Mouse (Mus musculus) kidney, adult 2 months (tissue): ENCODE data around the gene Tmc4.
"Not testable (repeated sequence)": the region's sequence is repeated elsewhere in the genome, so short reads cannot be mapped to it uniquely, and the experiment has no call there.

ENCODE experiments used
- CTCF ChIP-seq: fragments of 200-500 bp; conservative IDR thresholded peaks from 2 replicates; pipeline ENCODE4 v1.5.1; 2011; ENCODE audit warnings: low read depth, mild to moderate bottlenecking, control low read depth, low read length, moderate library complexity, mixed read lengths; ENCODE audit not compliant: insufficient read depth, insufficient read length
- POLR2A ChIP-seq: fragments of 200-500 bp; IDR thresholded peaks from one replicate; pipeline ENCODE4 v1.6.1; 2011; ENCODE audit warnings: low read depth, low read length, control low read depth

GRCm38 (mm10) chr7:3705461-3705860 is 28.1 kb upstream of the Tmc4 start:
- TF ChIP-seq CTCF, POLR2A: not testable (repeated sequence)
